Mouse (Mus musculus) spleen, adult 18-20 months (tissue): ENCODE measurements around the gene Gm8369.
"Not testable (repeated sequence)": the region's sequence is repeated elsewhere in the genome, so short reads cannot be mapped to it uniquely, and the experiment has no call there.

Experiments
- DNase-seq, 2 experiments: peaks; one replicate each; pipeline ENCODE4 v3.0.0; 2022; ENCODE audit warnings: mixed read lengths in 2 of 2

Gm8369 gene

GRCm38 (mm10) chr19:11485746-11486145 lies at the start of gene Gm8369:
Gene Gm8369, plus strand, starts transcription at chr19:11485938.
- DNase-seq, result no peak

DNA sequence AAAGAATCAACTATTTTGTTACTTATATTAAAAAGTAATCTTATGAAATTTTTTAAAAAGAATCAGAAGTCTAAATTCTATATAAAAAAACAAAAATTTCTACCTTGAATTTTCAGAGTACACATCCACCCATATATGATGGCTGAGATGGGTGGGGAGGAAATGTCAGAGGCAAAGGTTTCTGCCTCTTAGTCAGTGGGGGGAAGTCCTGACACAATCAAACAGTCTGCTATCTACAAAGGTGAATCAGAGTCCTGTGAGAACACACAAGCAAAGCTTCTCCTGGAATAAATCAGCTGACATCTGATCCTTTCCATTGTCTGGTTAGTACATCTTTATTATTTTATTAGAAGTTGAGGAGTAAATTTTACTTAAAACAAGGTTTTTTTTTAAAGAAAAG lies 42.4 kb upstream of the Gm8369 start, which contains the start of gene Ms4a4b:
Ms4a4b (plus strand) TSS at position 216 of the 400 bp plus-strand sequence.
- no peak for DNase-seq

- DNase-seq, result no peak
These were observed 41.8 kb upstream of the Gm8369 start for GRCm38 (mm10) chr19:11443964-11444363.

GRCm38 (mm10) chr19:11447238-11447637 lies 38.5 kb upstream of the Gm8369 start:
- no peak for DNase-seq

- not testable (repeated sequence) for DNase-seq
These were observed 26.7 kb upstream of the Gm8369 start for GRCm38 (mm10) chr19:11459041-11459440.

DNA sequence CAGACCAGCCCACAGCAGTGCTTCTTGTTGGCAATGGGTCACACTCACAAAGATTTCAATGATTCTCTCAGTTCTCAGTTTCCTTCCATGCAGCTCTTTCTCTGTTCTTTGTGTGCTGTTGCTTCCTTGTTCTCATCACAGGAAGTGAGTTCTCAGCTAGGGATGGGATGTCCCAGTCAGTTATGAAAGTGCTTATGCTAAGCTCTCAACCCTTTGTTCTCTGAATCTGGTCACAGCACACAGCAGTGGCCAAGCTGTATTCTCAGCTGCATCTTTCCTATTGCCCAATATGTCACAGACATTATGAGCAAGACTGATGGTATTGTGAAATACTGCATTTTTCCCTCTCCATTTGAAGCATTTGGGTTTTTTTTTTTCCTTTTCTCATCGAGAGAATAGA lies 20.9 kb upstream of the Gm8369 start:
- not testable (repeated sequence) for DNase-seq

DNA sequence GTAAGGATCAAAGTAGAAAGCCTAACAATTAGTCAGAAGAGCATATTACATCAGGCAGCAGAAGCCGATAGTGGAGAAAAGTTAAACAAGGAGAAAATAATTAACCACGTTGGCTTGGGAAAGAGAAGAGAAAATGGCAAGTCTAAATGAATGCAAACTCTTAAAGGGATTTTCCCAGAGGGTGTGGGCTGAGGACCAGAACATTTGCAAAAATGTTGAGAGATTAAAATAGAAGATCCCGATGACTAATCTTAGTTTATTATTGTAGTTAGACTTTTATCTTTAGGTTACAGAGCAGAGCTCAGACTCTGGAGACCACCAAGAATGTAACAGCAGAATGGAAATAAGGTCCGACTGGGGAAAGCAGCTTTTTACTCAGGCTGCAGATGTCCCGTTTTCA lies 19.3 kb upstream of the Gm8369 start:
- DNase-seq, result no peak

- not testable (repeated sequence) for DNase-seq
These were observed 17.4 kb upstream of the Gm8369 start for GRCm38 (mm10) chr19:11468361-11468760.

GRCm38 (mm10) chr19:11469215-11469614 lies 16.5 kb upstream of the Gm8369 start, which contains the start of gene Ms4a6c:
Gene Ms4a6c, plus strand, starts transcription at chr19:11469366.
- not testable (repeated sequence) for DNase-seq

DNA sequence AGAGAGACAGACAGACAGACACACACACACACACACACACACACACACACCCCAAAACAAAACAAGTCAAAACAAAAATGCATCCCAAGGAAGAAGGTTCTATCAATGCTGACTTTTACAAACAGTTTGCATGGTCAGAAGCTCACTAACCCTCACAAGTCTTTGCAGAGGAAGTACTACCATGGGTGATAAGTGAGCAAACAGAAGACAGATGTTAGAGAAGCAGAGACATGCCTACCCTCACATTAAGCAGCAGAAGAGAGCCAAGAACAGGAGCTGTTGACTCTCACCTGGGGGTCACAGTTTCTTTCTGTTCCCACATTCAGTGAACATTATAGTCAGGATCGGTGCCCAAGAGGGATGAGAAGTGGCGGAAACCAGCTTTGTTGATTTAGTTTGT lies 6.0 kb upstream of the Gm8369 start:
- no peak for DNase-seq

GRCm38 (mm10) chr19:11482684-11483083 lies 3.1 kb upstream of the Gm8369 start:
- DNase-seq, result no peak

DNA sequence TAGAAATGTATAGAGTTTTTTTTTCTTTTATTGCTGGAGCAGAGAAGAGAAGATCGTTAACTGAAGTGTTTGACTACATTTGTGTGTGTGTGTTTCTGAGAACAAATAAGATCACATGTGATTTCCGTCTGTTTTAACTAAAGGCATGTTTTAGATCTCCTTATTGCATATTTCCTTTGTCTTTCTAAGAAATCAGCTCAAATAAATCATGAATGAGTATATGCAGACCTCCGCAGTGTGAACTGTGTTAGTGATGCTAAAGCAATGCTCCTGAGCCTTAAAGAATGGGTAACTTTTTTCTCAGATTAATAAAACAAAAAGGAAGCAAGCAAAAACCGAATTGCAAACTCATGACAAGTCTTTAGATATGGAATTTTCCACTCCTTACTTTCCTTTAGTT lies 1.8 kb upstream of the Gm8369 start:
- DNase-seq, result no peak

- DNase-seq, result no peak
These were observed 1.4 kb upstream of the Gm8369 start for GRCm38 (mm10) chr19:11484388-11484787.

DNA sequence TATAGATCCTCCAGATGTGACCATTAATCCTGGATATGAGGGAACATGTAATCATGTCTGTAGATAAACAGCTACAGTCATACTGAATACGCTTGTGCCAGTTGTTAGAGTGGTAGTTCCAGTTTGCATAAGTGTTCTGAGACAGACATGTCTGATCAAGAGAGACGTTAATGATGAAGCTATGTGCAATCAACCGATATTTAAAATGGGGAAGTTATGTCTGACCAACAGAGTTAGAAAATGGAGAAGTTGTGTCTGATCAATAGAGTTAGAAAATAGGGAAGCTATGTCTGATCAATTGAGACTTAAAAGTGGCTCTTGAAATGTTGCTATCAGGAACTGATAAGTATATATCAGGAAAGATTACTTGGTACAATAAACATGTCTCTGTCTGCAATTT lies 472 bp upstream of the Gm8369 start:
- no peak for DNase-seq

- DNase-seq, result no peak
These were observed 861 bp downstream of the Gm8369 start for GRCm38 (mm10) chr19:11486599-11486998.

DNA sequence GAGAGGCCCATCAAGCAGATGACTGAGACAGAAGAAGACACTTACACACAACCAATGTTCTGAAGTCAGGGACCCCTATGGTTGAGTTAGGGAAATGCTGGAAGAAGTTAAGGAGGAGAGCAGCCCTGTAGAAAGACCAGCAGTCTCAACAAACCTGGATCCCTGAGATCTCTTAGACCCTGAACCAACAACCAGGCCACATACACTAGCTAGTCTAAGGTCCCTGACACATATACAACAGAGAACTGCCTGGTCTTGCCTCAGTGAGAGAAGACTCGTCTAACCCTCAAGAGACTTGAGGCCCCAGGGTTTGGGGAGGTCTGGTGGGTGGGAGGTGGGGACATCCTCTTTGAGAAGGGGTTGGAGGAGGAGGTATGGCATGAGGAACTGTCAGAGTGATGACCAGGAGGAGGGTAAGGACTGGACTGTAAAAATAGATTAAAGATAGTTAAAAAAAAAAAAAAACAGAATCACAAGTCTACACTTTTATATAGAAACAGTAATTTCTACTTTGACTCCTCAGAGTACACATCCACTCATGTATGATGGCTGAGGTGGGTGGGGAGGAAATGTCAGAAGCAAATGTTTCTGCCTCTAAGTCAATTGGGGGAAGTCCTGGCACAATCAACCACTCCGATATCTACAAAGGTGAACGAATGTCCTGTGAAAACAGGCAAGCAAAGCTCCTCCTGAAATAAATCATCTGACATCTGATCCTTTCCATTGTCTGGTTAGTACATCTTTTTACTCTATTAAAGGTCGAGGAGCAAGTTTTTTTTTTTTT lies 5.9 kb downstream of the Gm8369 start:
- DNase-seq, result no peak

- DNase-seq, result no peak
These were observed 6.9 kb downstream of the Gm8369 start for GRCm38 (mm10) chr19:11492671-11493070.

GRCm38 (mm10) chr19:11494519-11494918 lies 8.8 kb downstream of the Gm8369 start:
- DNase-seq, result no peak

DNA sequence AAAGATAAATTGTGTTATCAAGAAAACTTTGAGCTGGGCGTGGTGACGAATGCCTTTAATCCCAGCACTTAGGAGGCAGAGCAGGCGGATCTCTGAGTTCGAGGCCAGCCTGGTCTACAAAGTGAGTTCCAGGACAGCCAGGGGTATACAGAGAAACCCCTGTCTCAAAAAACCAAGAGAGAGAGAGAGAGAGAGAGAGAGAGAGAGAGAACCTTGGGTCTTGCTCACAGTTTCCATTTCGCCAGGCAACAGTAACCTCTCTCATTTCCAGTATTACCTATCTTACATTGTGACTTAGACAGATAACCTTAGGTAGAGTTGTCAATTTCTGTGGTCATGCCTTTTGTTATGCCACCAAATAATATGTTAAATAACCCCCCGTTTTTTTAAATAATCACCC lies 10.6 kb downstream of the Gm8369 start:
- DNase-seq, result no peak

- peak in 1 of 2 experiments; percentile 35 for DNase-seq
These were observed 11.6 kb downstream of the Gm8369 start for GRCm38 (mm10) chr19:11497300-11497699.

GRCm38 (mm10) chr19:11500796-11501195 lies 15.1 kb downstream of the Gm8369 start:
- DNase-seq, result no peak

- DNase-seq, result no peak
These were observed 15.6 kb downstream of the Gm8369 start for GRCm38 (mm10) chr19:11501326-11501725.

DNA sequence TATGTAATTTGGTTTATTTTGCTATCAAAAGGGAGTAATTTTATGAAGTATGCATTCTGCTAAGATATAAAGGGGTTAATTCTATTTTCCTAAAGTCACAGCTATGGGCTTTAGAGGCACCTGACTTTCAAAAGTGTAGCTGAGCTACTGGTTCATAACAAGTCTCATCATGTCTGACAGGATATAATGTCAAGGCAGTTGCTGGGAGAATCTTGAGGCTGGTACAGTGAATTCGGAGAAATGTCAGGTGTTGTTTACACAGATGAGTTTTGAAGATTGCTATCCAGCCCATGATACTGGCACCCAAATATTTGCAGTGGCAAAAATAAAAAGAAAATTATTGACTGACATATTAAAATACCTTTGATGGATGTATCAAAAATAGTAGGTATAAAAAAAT lies 19.1 kb downstream of the Gm8369 start:
- no peak for DNase-seq

DNA sequence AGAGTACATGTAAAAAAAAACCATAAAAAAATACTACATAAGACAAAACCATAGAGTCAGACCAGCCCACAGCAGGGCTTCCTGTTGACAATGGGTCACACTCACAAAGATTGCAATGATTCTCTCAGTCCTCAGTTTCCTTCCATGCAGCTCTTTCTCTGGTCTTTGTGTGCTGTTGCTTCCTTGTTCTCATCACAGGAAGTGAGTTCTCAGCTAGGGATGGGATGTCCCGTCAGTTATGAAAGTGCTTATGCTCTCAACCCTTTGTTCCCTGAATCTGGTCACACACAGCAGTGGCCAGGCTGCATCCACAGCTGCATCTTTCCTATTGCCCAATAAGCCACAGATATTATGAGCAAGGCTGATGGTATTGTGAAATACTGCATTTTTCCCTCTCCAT lies 27.7 kb downstream of the Gm8369 start:
- DNase-seq, result no peak

DNA sequence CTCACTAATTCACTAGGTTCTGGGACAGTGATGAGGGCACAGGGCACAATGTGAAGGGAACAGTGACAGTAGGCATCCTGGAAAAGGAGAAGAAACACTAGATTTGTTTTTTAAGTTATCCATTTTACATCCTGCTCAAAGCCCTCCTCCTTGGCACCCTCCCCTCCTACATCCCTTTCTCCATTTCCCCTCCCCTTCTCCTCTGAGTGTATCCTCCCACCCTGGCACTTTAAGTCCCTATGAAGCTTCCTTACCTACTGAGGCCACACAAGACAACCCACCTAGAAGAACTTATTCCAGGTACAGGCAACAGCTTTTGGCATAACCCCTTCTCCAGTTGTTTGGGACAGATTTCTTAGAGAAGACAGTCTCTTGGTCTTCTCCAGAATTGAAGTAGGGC lies 30.5 kb downstream of the Gm8369 start, which contains the start of gene Ms4a6b:
Ms4a6b (plus strand) TSS at position 267 of the 400 bp plus-strand sequence.
- DNase-seq, result no peak
